Mouse (Mus musculus): ENCODE results near the gene Gm20388. TPM values are rescaled to one million over a fixed set of nuclear protein-coding genes. Genes with fewer than 3 reads are reported as not detected.

Gm20388 gene
- total and polyA plus RNA-seq, 3 experiments = 0.02 to 0.05 TPM; not detected in 1

GRCm38 (mm10) chr8:122992296-122992695 lies 3081.7 kb downstream of the Gm20388 start:
- DNase-seq (ENCODE audit: low spot score) (no peak), ATAC-seq (ENCODE audit: extremely low read depth, insufficient number of reproducible peaks, low FRiP score, poor library complexity, severe bottlenecking) (no peak)
- no peaks in the 10 kb centered on the region for H3K9me3 ChIP-seq (replicated peaks)
- H3K4me1 ChIP-seq (ENCODE audit: insufficient read depth, low read depth, low read length) = peaks cover 62% of the 10 kb centered on the region
- H3K4me3 ChIP-seq (ENCODE audit: low read depth, low read length) = no peak overlapping the region
- TF ChIP-seq CTCF (IDR thresholded peaks at IDR 0.05; ENCODE audit: low read depth, low read length) (no peak), TAL1 (conservative IDR thresholded peaks at IDR 0.05; ENCODE audit: low read depth, low read length) (no peak), GATA1 (IDR thresholded peaks at IDR 0.05; ENCODE audit: borderline replicate concordance, low read length) (no peak)
- H3K27me3 ChIP-seq (ENCODE audit: insufficient read depth, low read length) = no peaks in the 10 kb centered on the region
- H3K36me3 ChIP-seq (replicated peaks) = peaks cover 31% of the 10 kb centered on the region

DNA sequence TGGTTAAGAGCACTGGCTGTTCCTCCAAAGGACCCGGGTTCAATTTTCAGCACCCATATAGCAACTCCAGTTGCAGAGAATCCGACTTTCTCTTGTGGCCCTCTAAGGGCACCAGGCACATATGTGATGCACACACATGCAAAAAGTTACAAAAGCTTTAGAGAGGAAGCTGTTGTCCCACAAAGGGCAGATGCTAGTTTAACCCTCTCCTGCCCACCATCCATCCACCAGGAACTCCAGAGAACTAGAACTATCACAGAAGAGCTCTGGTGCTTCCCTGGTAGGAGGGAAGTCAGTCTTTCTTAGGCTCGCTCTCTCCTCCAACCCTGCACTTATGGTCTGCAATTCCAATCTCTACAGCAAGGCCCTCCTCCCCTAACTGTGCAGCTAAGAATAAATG lies 3082.4 kb downstream of the Gm20388 start:
- TF ChIP-seq POLR2AphosphoS5 (IDR thresholded peaks at IDR 0.05; ENCODE audit: insufficient replicate concordance, low read depth, low read length) (no peak), CTCF (IDR thresholded peaks at IDR 0.05; ENCODE audit: low read depth, low read length) (no peak), GATA1 (IDR thresholded peaks at IDR 0.05; ENCODE audit: borderline replicate concordance, low read length) (no peak), TAL1 (conservative IDR thresholded peaks at IDR 0.05; ENCODE audit: low read depth, low read length) (no peak), GATA2 (IDR thresholded peaks at IDR 0.05; ENCODE audit: borderline replicate concordance, low read depth, low read length) (no peak)
- Histone ChIP-seq H3K9me3 (replicated peaks) (no peaks in the 10 kb centered on the region), H3K4me3 (ENCODE audit: low read depth, low read length) (no peak overlapping the region), H3K4me1 (ENCODE audit: insufficient read depth, low read depth, low read length) (peaks cover 58% of the 10 kb centered on the region), H3K36me3 (replicated peaks) (peaks cover 29% of the 10 kb centered on the region), H3K27me3 (ENCODE audit: insufficient read depth, low read length) (no peaks in the 10 kb centered on the region)
- no peak for DNase-seq (ENCODE audit: low spot score)
- no peak for ATAC-seq (ENCODE audit: extremely low read depth, insufficient number of reproducible peaks, low FRiP score, poor library complexity, severe bottlenecking)

DNA sequence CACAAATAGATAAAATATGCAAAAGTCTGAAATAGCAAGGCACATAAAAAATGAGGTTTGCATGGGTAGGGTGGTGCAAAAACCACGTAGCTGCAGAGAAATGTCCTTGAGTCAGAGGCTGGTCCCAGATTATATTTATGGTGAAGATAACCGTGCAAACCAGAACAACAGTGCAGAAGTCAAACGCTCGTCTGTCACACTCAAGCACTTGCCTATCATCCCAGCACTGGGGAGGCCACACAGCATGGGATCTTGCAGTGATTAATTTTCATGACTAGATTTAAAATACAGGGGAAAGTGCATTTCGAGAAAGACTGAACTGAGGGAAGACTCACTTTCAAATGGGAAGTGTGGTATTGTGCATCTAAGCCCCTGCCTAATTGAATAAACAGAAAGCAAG lies 3083.1 kb downstream of the Gm20388 start:
- H3K9me3 ChIP-seq (replicated peaks) = no peaks in the 10 kb centered on the region
- no peak overlapping the region for H3K4me3 ChIP-seq (ENCODE audit: low read depth, low read length)
- H3K27me3 ChIP-seq (ENCODE audit: insufficient read depth, low read length) = no peaks in the 10 kb centered on the region
- DNase-seq (ENCODE audit: low spot score) (no peak), ATAC-seq (ENCODE audit: extremely low read depth, insufficient number of reproducible peaks, low FRiP score, poor library complexity, severe bottlenecking) (no peak)
- H3K36me3 ChIP-seq (replicated peaks) = peaks cover 29% of the 10 kb centered on the region
- peaks cover 58% of the 10 kb centered on the region for H3K4me1 ChIP-seq (ENCODE audit: insufficient read depth, low read depth, low read length)
- TF ChIP-seq CTCF (IDR thresholded peaks at IDR 0.05; ENCODE audit: low read depth, low read length) (no peak), POLR2AphosphoS5 (IDR thresholded peaks at IDR 0.05; ENCODE audit: insufficient replicate concordance, low read depth, low read length) (no peak)

DNA sequence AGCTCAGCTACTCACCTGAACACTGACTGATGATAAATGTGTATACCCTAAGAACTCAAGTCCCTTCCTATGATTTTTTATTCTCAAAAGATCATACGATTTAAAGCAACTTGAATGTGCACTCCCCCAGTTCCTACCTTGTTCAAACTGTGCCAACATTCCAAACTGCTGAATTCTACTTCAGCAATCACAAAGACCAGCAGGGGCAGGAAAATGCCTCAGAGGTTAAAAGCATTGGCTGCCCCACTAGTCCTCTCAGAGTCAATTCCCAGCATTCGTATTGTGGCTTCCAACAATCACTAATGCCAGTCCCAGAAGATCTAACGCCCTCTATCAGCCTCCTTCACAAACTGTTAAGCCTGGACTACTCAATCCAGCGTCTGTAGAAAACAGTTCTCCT lies 3087.3 kb downstream of the Gm20388 start:
- no peak for TF ChIP-seq CTCF (IDR thresholded peaks at IDR 0.05; ENCODE audit: low read depth, low read length)
- TF ChIP-seq GATA2 (IDR thresholded peaks at IDR 0.05; ENCODE audit: borderline replicate concordance, low read depth, low read length) = no peak
- TF ChIP-seq TAL1 (conservative IDR thresholded peaks at IDR 0.05; ENCODE audit: low read depth, low read length) = no peak
- TF ChIP-seq GATA1 (IDR thresholded peaks at IDR 0.05; ENCODE audit: borderline replicate concordance, low read length) = no peak
- no peak for TF ChIP-seq POLR2AphosphoS5 (IDR thresholded peaks at IDR 0.05; ENCODE audit: insufficient replicate concordance, low read depth, low read length)
- Histone ChIP-seq H3K27me3 (ENCODE audit: insufficient read depth, low read length) (no peaks in the 10 kb centered on the region), H3K4me3 (ENCODE audit: low read depth, low read length) (no peak overlapping the region), H3K4me1 (ENCODE audit: insufficient read depth, low read depth, low read length) (peaks cover 58% of the 10 kb centered on the region), H3K36me3 (replicated peaks) (peaks cover 21% of the 10 kb centered on the region), H3K9me3 (replicated peaks) (no peaks in the 10 kb centered on the region)
- DNase-seq (ENCODE audit: low spot score) = no peak
- no peak for ATAC-seq (ENCODE audit: extremely low read depth, insufficient number of reproducible peaks, low FRiP score, poor library complexity, severe bottlenecking)

GRCm38 (mm10) chr8:123000311-123000710 lies 3089.7 kb downstream of the Gm20388 start:
- Histone ChIP-seq H3K27me3 (ENCODE audit: insufficient read depth, low read length) (no peaks in the 10 kb centered on the region), H3K4me3 (ENCODE audit: low read depth, low read length) (no peak overlapping the region; the same call in 1 of the 2 replicates)

GRCm38 (mm10) chr8:123004033-123004922 lies 3093.6 kb downstream of the Gm20388 start:
- TF ChIP-seq POLR2AphosphoS5 (IDR thresholded peaks at IDR 0.05; ENCODE audit: insufficient replicate concordance, low read depth, low read length) (no peak), GATA2 (IDR thresholded peaks at IDR 0.05; ENCODE audit: borderline replicate concordance, low read depth, low read length) (no peak), GATA1 (IDR thresholded peaks at IDR 0.05; ENCODE audit: borderline replicate concordance, low read length) (no peak), CTCF (IDR thresholded peaks at IDR 0.05; ENCODE audit: low read depth, low read length) (no peak), TAL1 (conservative IDR thresholded peaks at IDR 0.05; ENCODE audit: low read depth, low read length) (no peak)
- H3K9me3 ChIP-seq (replicated peaks) = no peaks in the 10 kb centered on the region
- peaks cover 34% of the 10 kb centered on the region for H3K36me3 ChIP-seq (replicated peaks)
- H3K4me1 ChIP-seq (ENCODE audit: insufficient read depth, low read depth, low read length) = peaks cover 75% of the 10 kb centered on the region
- no peak overlapping the region for H3K4me3 ChIP-seq (ENCODE audit: low read depth, low read length)
- DNase-seq (ENCODE audit: low spot score) (no peak), ATAC-seq (ENCODE audit: extremely low read depth, insufficient number of reproducible peaks, low FRiP score, poor library complexity, severe bottlenecking) (no peak)
- no peaks in the 10 kb centered on the region for H3K27me3 ChIP-seq (ENCODE audit: insufficient read depth, low read length)

More at GRCm38 (mm10) chr8:123000311-123000710, 3089.7 kb downstream of the Gm20388 start:
- peaks cover 61% of the 10 kb centered on the region for H3K4me1 ChIP-seq (ENCODE audit: insufficient read depth, low read depth, low read length)
- ATAC-seq (ENCODE audit: extremely low read depth, insufficient number of reproducible peaks, low FRiP score, poor library complexity, severe bottlenecking) (peak; percentile 59), DNase-seq (ENCODE audit: low spot score) (peak; percentile 22)
- peaks cover 26% of the 10 kb centered on the region for H3K36me3 ChIP-seq (replicated peaks)
- no peak for TF ChIP-seq GATA1 (IDR thresholded peaks at IDR 0.05; ENCODE audit: borderline replicate concordance, low read length)
- no peak for TF ChIP-seq TAL1 (conservative IDR thresholded peaks at IDR 0.05; ENCODE audit: low read depth, low read length)
- TF ChIP-seq CTCF (IDR thresholded peaks at IDR 0.05; ENCODE audit: low read depth, low read length) = no peak
- TF ChIP-seq POLR2AphosphoS5 (IDR thresholded peaks at IDR 0.05; ENCODE audit: insufficient replicate concordance, low read depth, low read length) = no peak
- no peak for TF ChIP-seq GATA2 (IDR thresholded peaks at IDR 0.05; ENCODE audit: borderline replicate concordance, low read depth, low read length)
- H3K9me3 ChIP-seq (replicated peaks) = no peaks in the 10 kb centered on the region

Data from G1E (cell line).